Mouse (Mus musculus) stomach, embryonic 14.5 days (tissue): ENCODE data around the gene Brap. TPM values are rescaled to one million over a fixed set of nuclear protein-coding genes. Genes with fewer than 3 reads are reported as not detected.

Experiments used
- ATAC-seq: fragments of 200-750 bp; cut with Nextera tagmentation; 2 replicates; pipeline ENCODE4 v1.8.0; 2017; ENCODE audit warnings: low read depth, moderate TSS enrichment; ENCODE audit not compliant: insufficient number of reproducible peaks, insufficient read depth, low FRiP score
- H3K27ac ChIP-seq: fragments of 300-500 bp; sonication (generic); 2 replicates; pipeline ENCODE4 v1.5.1; 2014; ENCODE audit warnings: mild to moderate bottlenecking, low read length, moderate library complexity, mixed read lengths
- H3K27me3 ChIP-seq: fragments of 300-500 bp; sonication (generic); 2 replicates; pipeline ENCODE4 v1.6.1; 2014; ENCODE audit warnings: low read length, control low read depth, mixed read lengths; ENCODE audit not compliant: control insufficient read depth, insufficient read depth
- H3K36me3 ChIP-seq: fragments of 300-500 bp; sonication (generic); 2 replicates; pipeline ENCODE4 v1.6.1; 2014; ENCODE audit warnings: mild to moderate bottlenecking, control low read depth, low read length, moderate library complexity, mixed read lengths; ENCODE audit not compliant: control insufficient read depth, insufficient read depth
- H3K4me1 ChIP-seq: fragments of 300-500 bp; sonication (generic); 2 replicates; pipeline ENCODE4 v1.6.1; 2014; ENCODE audit warnings: low read length, control low read depth, mixed read lengths; ENCODE audit not compliant: control insufficient read depth, insufficient read depth
- H3K4me2 ChIP-seq: fragments of 300-500 bp; sonication (generic); replicated peaks from 2 replicates; pipeline ENCODE4 v1.6.1; 2014; ENCODE audit warnings: low read depth, low read length, control low read depth
- H3K4me3 ChIP-seq: fragments of 300-500 bp; sonication (generic); 2 replicates; pipeline ENCODE4 v1.5.1; 2014; ENCODE audit warnings: low read depth, low read length, control low read depth
- H3K9ac ChIP-seq: fragments of 300-500 bp; sonication (generic); replicated peaks from 2 replicates; pipeline ENCODE4 v1.6.1; 2014; ENCODE audit warnings: low read depth, mild to moderate bottlenecking, control low read depth, low read length, moderate library complexity, mixed read lengths
- H3K9me3 ChIP-seq: fragments of 300-500 bp; sonication (generic); 2 replicates; pipeline ENCODE4 v1.6.1; 2016; ENCODE audit warnings: low read depth, low read length, control low read depth; ENCODE audit not compliant: control insufficient read depth
- WGBS: fragments of 180-500 bp; shearing (Covaris S2); extraction: QIAGEN DNeasy Blood & Tissue Kit; methylation state at CpG from one replicate; pipeline ENCODE4 v1.1.7; 2014; 5-methylcytosine and 5-hydroxymethylcytosine counted together
- polyA plus RNA-seq: library from polyadenylated mRNA; unstranded; fragments of >200 nt; fragmentation: Nextera tagmentation; extraction: Ambion mirVana; gene quantifications from 2 replicates; pipeline ENCODE4 v1.2.1, GENCODE M21; 2014

Brap gene
- polyA plus RNA-seq, 1 experiment from 2014 or later: 30.8 TPM

GRCm38 (mm10) chr5:121703341-121703740 is 43.0 kb downstream of the Brap start:
- Histone ChIP-seq H3K9ac (no peak overlapping the region), H3K27ac (no peak overlapping the region), H3K4me2 (no peak overlapping the region), H3K36me3 (no peaks in the 10 kb centered on the region), H3K4me1 (peaks cover 8% of the 10 kb centered on the region; the same call in 1 of the 2 replicates), H3K9me3 (no peaks in the 10 kb centered on the region), H3K27me3 (no peaks in the 10 kb centered on the region), H3K4me3 (no peak overlapping the region)
- WGBS: 41% methylated on average over 1 of the region's 1 CpGs
- no peak for ATAC-seq

- ATAC-seq: peak; percentile 63; the same call in 1 of the 2 replicates
- H3K27me3 ChIP-seq: no peaks in the 10 kb centered on the region
- H3K4me1 ChIP-seq: peaks cover 8% of the 10 kb centered on the region; the same call in 1 of the 2 replicates
- 5% methylated on average over 20 of the region's 20 CpGs for WGBS
- H3K9me3 ChIP-seq: no peaks in the 10 kb centered on the region
- H3K27ac ChIP-seq: no peak overlapping the region
- no peak overlapping the region for H3K4me3 ChIP-seq
- H3K4me2 ChIP-seq: peak overlapping the region; percentile 37; the same call in 1 of the 2 replicates
- H3K36me3 ChIP-seq: no peaks in the 10 kb centered on the region
- H3K9ac ChIP-seq: no peak overlapping the region
Measured at GRCm38 (mm10) chr5:121704512-121705248, 44.3 kb downstream of the Brap start.

- Histone ChIP-seq H3K4me2 (peak overlapping the region; percentile 76; the same call in 1 of the 2 replicates), H3K4me3 (peak overlapping the region; percentile 99; the same call in 1 of the 2 replicates), H3K9ac (no peak overlapping the region), H3K27ac (no peak overlapping the region), H3K27me3 (no peaks in the 10 kb centered on the region), H3K9me3 (no peaks in the 10 kb centered on the region), H3K4me1 (peaks cover 16% of the 10 kb centered on the region; the same call in 1 of the 2 replicates), H3K36me3 (no peaks in the 10 kb centered on the region)
- 33% methylated on average over 2 of the region's 2 CpGs for WGBS
- no peak for ATAC-seq
Measured at GRCm38 (mm10) chr5:121710402-121710801, 50.0 kb downstream of the Brap start.

GRCm38 (mm10) chr5:121710851-121711173 is 50.4 kb downstream of the Brap start:
- peak overlapping the region; percentile 99 for H3K4me3 ChIP-seq
- H3K9ac ChIP-seq: peak overlapping the region; percentile 89
- no peaks in the 10 kb centered on the region for H3K9me3 ChIP-seq
- no peak for ATAC-seq
- WGBS: under 1% methylated on average over 12 of the region's 12 CpGs
- no peaks in the 10 kb centered on the region for H3K36me3 ChIP-seq
- H3K4me2 ChIP-seq: peak overlapping the region; percentile 76
- H3K27me3 ChIP-seq: no peaks in the 10 kb centered on the region
- peaks cover 20% of the 10 kb centered on the region for H3K4me1 ChIP-seq
- peak overlapping the region; percentile 88 for H3K27ac ChIP-seq

- Histone ChIP-seq H3K27me3 (no peaks in the 10 kb centered on the region), H3K9ac (peak within 1 kb of the TSS; percentile 89), H3K4me2 (peak within 1 kb of the TSS; percentile 80), H3K4me1 (peaks cover 25% of the 10 kb centered on the region), H3K27ac (peak within 1 kb of the TSS; percentile 93), H3K36me3 (no peaks in the 10 kb centered on the region), H3K9me3 (no peaks in the 10 kb centered on the region), H3K4me3 (peak within 1 kb of the TSS; percentile 99)
- ATAC-seq: peak; percentile 81
- WGBS: under 1% methylated on average over 58 of the region's 103 CpGs
Measured at GRCm38 (mm10) chr5:121711174-121711927, 51.0 kb downstream of the Brap start, which contains the start of gene Atxn2. Gene Atxn2 (plus strand): TSS chr5:121711337.

- Histone ChIP-seq H3K4me2 (peak overlapping the region; percentile 80), H3K9me3 (no peaks in the 10 kb centered on the region), H3K4me1 (peaks cover 28% of the 10 kb centered on the region), H3K4me3 (peak overlapping the region; percentile 99), H3K27ac (peak overlapping the region; percentile 93), H3K9ac (peak overlapping the region; percentile 89), H3K36me3 (no peaks in the 10 kb centered on the region), H3K27me3 (no peaks in the 10 kb centered on the region)
- ATAC-seq: peak; percentile 10; the same call in 1 of the 2 replicates
- whole genome bisulfite sequencing: under 1% methylated on average over 36 of the region's 57 CpGs
Measured at GRCm38 (mm10) chr5:121711928-121712231, 51.5 kb downstream of the Brap start.

GRCm38 (mm10) chr5:121712232-121712933 is 52.0 kb downstream of the Brap start:
- H3K9ac ChIP-seq: peak overlapping the region; percentile 89
- peak; percentile 40; the same call in 1 of the 2 replicates for ATAC-seq
- under 1% methylated on average over 42 of the region's 66 CpGs for WGBS
- no peaks in the 10 kb centered on the region for H3K9me3 ChIP-seq
- H3K36me3 ChIP-seq: no peaks in the 10 kb centered on the region
- H3K4me1 ChIP-seq: peaks cover 28% of the 10 kb centered on the region
- peak overlapping the region; percentile 99 for H3K4me3 ChIP-seq
- H3K27ac ChIP-seq: peak overlapping the region; percentile 93
- no peaks in the 10 kb centered on the region for H3K27me3 ChIP-seq
- peak overlapping the region; percentile 80 for H3K4me2 ChIP-seq

- WGBS: under 1% methylated on average over 27 of the region's 32 CpGs
- Histone ChIP-seq H3K4me2 (peak overlapping the region; percentile 80), H3K4me1 (peaks cover 28% of the 10 kb centered on the region), H3K36me3 (no peaks in the 10 kb centered on the region), H3K27ac (peak overlapping the region; percentile 93), H3K9ac (peak overlapping the region; percentile 89), H3K27me3 (no peaks in the 10 kb centered on the region), H3K9me3 (no peaks in the 10 kb centered on the region), H3K4me3 (peak overlapping the region; percentile 99)
- ATAC-seq: peak; percentile 42; the same call in 1 of the 2 replicates
Measured at GRCm38 (mm10) chr5:121712934-121713538, 52.7 kb downstream of the Brap start.
